Mouse (Mus musculus): ENCODE measurements around the gene Hist2h3c1. TPM values are rescaled to one million over a fixed set of nuclear protein-coding genes. Genes with fewer than 3 reads are reported as not detected.
A peak's percentile ranks its signal among the peaks of the same experiment; 100 is the strongest.
"Not testable (repeated sequence)": the region's sequence is repeated elsewhere in the genome, so short reads cannot be mapped to it uniquely, and the experiment has no call there.

The Hist2h3c1 gene
- total RNA-seq, 2 experiments from 2014 or later: not detected

GRCm38 (mm10) chr3:96273591-96274465, 27.3 kb downstream of the Hist2h3c1 start:
- DNase-seq: no peak
- intact Hi-C loops (cut with DNase I): no loop called here

- intact Hi-C loops (cut with DNase I): loop anchor here (5.0 kb wide), 1 partner anchor 225 kb away; no protein-coding TSS in a partner anchor
- DNase-seq: no peak
Measured at GRCm38 (mm10) chr3:96277428-96277799, 30.9 kb downstream of the Hist2h3c1 start.

GRCm38 (mm10) chr3:96277800-96278624, 31.5 kb downstream of the Hist2h3c1 start:
- DNase-seq: peak; percentile 88 to 90
- intact Hi-C loops (cut with DNase I): loop anchor here (5.0 kb wide), 1 partner anchor 224 kb away; no protein-coding TSS in a partner anchor

GRCm38 (mm10) chr3:96280660-96281059, 34.2 kb downstream of the Hist2h3c1 start:
- intact Hi-C loops (cut with DNase I): no loop called here
- no peak for DNase-seq

- no peak for DNase-seq
- intact Hi-C loops (cut with DNase I): loop anchor here (1.0 kb wide), 1 partner anchor 156 kb away; no protein-coding TSS in a partner anchor
Measured at GRCm38 (mm10) chr3:96284457-96284856, 38.0 kb downstream of the Hist2h3c1 start.

- DNase-seq; intact Hi-C loops (cut with DNase I): not testable (repeated sequence)
Measured at GRCm38 (mm10) chr3:96287334-96287733, 40.8 kb downstream of the Hist2h3c1 start.

- intact Hi-C loops (cut with DNase I): no loop called here
- DNase-seq: no peak
Measured at GRCm38 (mm10) chr3:96289201-96289600, 42.7 kb downstream of the Hist2h3c1 start.

- intact Hi-C loops (cut with DNase I); DNase-seq: not testable (repeated sequence)
Measured at GRCm38 (mm10) chr3:96290727-96291126, 44.2 kb downstream of the Hist2h3c1 start.

GRCm38 (mm10) chr3:96292641-96293040, 46.2 kb downstream of the Hist2h3c1 start:
- intact Hi-C loops (cut with DNase I): no loop called here
- DNase-seq: no peak

GRCm38 (mm10) chr3:96293368-96293767, 46.9 kb downstream of the Hist2h3c1 start:
- no peak for DNase-seq
- intact Hi-C loops (cut with DNase I): no loop called here

- intact Hi-C loops (cut with DNase I): no loop called here
- DNase-seq: no peak
Measured at GRCm38 (mm10) chr3:96293787-96294186, 47.3 kb downstream of the Hist2h3c1 start, which contains the start of gene Fcgr1. Fcgr1 (minus strand) TSS chr3:96293969.

Small RNA genes lying within 50 kb of the gene (microRNA-seq; reads per million reads assigned to microRNA genes)
- gene Gm44492 (ENCODE audit: borderline number of aligned reads in 2 of 2) (0 reads per million in 2 experiments), gene Gm47311 (ENCODE audit: borderline number of aligned reads in 2 of 2) (0 reads per million in 2 experiments), gene Gm47313 (ENCODE audit: borderline number of aligned reads in 2 of 2) (0 reads per million in 2 experiments)

Other genes with a start within 250 kb of the Hist2h3c1 start
- gene Vps45, start 188.2 kb upstream of the Hist2h3c1 start, total RNA-seq (2021): 10 to 100 TPM; 22.3 to 26.0 TPM
- gene Otud7b, start 142.2 kb upstream of the Hist2h3c1 start, total RNA-seq (2021): 10 to 100 TPM; 56.7 to 67.6 TPM
- 1 to 10 TPM; 2.0 to 5.6 TPM for gene Mtmr11, start 84.7 kb upstream of the Hist2h3c1 start, total RNA-seq (2021)
- 10 to 100 TPM; 15.1 to 17.3 TPM for gene Sf3b4, start 74.4 kb upstream of the Hist2h3c1 start, total RNA-seq (2021)
- gene Sv2a, start 65.5 kb upstream of the Hist2h3c1 start, total RNA-seq (2021): 1 to 10 TPM; 3.4 to 9.9 TPM
- 10 to 100 TPM; 25.1 to 26.9 TPM for gene Bola1, start 27.0 kb upstream of the Hist2h3c1 start, total RNA-seq (2021)
- 1 to 10 TPM; 1.9 to 2.3 TPM for gene Hist2h2ab, start 26.8 kb upstream of the Hist2h3c1 start, total RNA-seq (2021)
- 10 to 100 TPM; 32.1 to 35.4 TPM for gene Hist2h2ac, start 25.8 kb upstream of the Hist2h3c1 start, total RNA-seq (2021)
- 10 to 100 TPM in 1 of 2 experiments, 1 to 10 TPM in 1; 8.3 to 10.5 TPM for gene Hist2h2be, start 25.6 kb upstream of the Hist2h3c1 start, total RNA-seq (2021)
- 10 to 100 TPM in 1 of 2 experiments, 1 to 10 TPM in 1; 8.9 to 10.6 TPM for gene Hist2h3c2, start 7.6 kb upstream of the Hist2h3c1 start, total RNA-seq (2021)
- 100 to 1,000 TPM; 243 to 253 TPM for gene Hist2h2aa2, start 6.4 kb upstream of the Hist2h3c1 start, total RNA-seq (2021)
- gene Hist2h2aa1, start 1.2 kb upstream of the Hist2h3c1 start, total RNA-seq (2021): 10 to 100 TPM in 1 of 2 experiments, 1 to 10 TPM in 1; 6.4 to 16.6 TPM
- 10 to 100 TPM; 14.0 to 17.5 TPM for gene Hist2h4, start 16.6 kb downstream of the Hist2h3c1 start, total RNA-seq (2021)
- 10 to 100 TPM; 36.6 to 38.6 TPM for gene Hist2h3b, start 22.0 kb downstream of the Hist2h3c1 start, total RNA-seq (2021)
- gene Hist2h2bb, start 23.1 kb downstream of the Hist2h3c1 start, total RNA-seq (2021): 10 to 100 TPM; 51.8 to 59.2 TPM
- 1 to 10 TPM in 1 of 2 experiments, under 1 TPM in 1; 0.47 to 1.4 TPM for gene Fcgr1, start 47.3 kb downstream of the Hist2h3c1 start, total RNA-seq (2021)
- gene BC107364, start 205.6 kb downstream of the Hist2h3c1 start, total RNA-seq (2021): not detected